Mouse (Mus musculus) gastrocnemius, postnatal 25 days (tissue): ENCODE results near the gene Rtf2. TPM values are rescaled to one million over a fixed set of nuclear protein-coding genes. Genes with fewer than 3 reads are reported as not detected.
A peak's percentile ranks its signal among the peaks of the same experiment; 100 is the strongest.

ENCODE experiments used
- DNase-seq: peaks from one replicate; pipeline ENCODE4 v3.0.0; 2022
- total RNA-seq, 2 experiments: library from RNA; stranded (reverse); gene quantifications; 1 replicate in 1 of 2; 2 replicates in 1 of 2; pipeline ENCODE4 v1.2.3; 2021

Gene Rtf2
- total RNA-seq, 2 experiments from 2014 or later: 28.4 to 29.4 TPM

- DNase-seq: no peak
These were observed 2.9 kb upstream of the Rtf2 start for GRCm38 (mm10) chr2:172437371-172437952.

GRCm38 (mm10) chr2:172440640-172441005, 267 bp downstream of the Rtf2 start:
- no peak for DNase-seq

- DNase-seq: no peak
These were observed 820 bp downstream of the Rtf2 start for GRCm38 (mm10) chr2:172441176-172441575.

GRCm38 (mm10) chr2:172445617-172446016, 5.3 kb downstream of the Rtf2 start:
- DNase-seq: no peak

- DNase-seq: no peak
These were observed 7.0 kb downstream of the Rtf2 start for GRCm38 (mm10) chr2:172447317-172447716.

GRCm38 (mm10) chr2:172448329-172448728, 8.0 kb downstream of the Rtf2 start:
- no peak for DNase-seq

GRCm38 (mm10) chr2:172450640-172451039, 10.3 kb downstream of the Rtf2 start:
- DNase-seq: no peak

- no peak for DNase-seq
These were observed 11.7 kb downstream of the Rtf2 start for GRCm38 (mm10) chr2:172452031-172452430.

GRCm38 (mm10) chr2:172452458-172452857, 12.1 kb downstream of the Rtf2 start:
- DNase-seq: no peak

GRCm38 (mm10) chr2:172458496-172458895, 18.1 kb downstream of the Rtf2 start, which contains the start of gene Gcnt7:
Gene Gcnt7 (minus strand): TSS chr2:172458596.
- no peak for DNase-seq

- no peak for DNase-seq
These were observed 20.3 kb downstream of the Rtf2 start for GRCm38 (mm10) chr2:172460647-172461046.

- no peak for DNase-seq
These were observed 22.5 kb downstream of the Rtf2 start for GRCm38 (mm10) chr2:172462813-172463212.

GRCm38 (mm10) chr2:172466427-172467132, 26.2 kb downstream of the Rtf2 start:
- DNase-seq: no peak

GRCm38 (mm10) chr2:172467206-172467605, 26.9 kb downstream of the Rtf2 start:
- DNase-seq: no peak

GRCm38 (mm10) chr2:172468346-172468819, 28.0 kb downstream of the Rtf2 start:
- DNase-seq: no peak

- DNase-seq: no peak
These were observed 32.0 kb downstream of the Rtf2 start, which contains the start of gene Fam209 for GRCm38 (mm10) chr2:172472318-172472717. Gene Fam209 (plus strand): TSS chr2:172472520.

- DNase-seq: no peak
These were observed 33.2 kb downstream of the Rtf2 start for GRCm38 (mm10) chr2:172473591-172473990.

- DNase-seq: no peak
These were observed 34.6 kb downstream of the Rtf2 start for GRCm38 (mm10) chr2:172474970-172475369.

GRCm38 (mm10) chr2:172476707-172477260, 36.4 kb downstream of the Rtf2 start:
- DNase-seq: peak; percentile 57

- no peak for DNase-seq
These were observed 37.0 kb downstream of the Rtf2 start for GRCm38 (mm10) chr2:172477350-172477749.

GRCm38 (mm10) chr2:172477860-172478259, 37.5 kb downstream of the Rtf2 start:
- DNase-seq: no peak

GRCm38 (mm10) chr2:172480296-172480695, 39.9 kb downstream of the Rtf2 start:
- no peak for DNase-seq

- DNase-seq: no peak
These were observed 41.5 kb downstream of the Rtf2 start for GRCm38 (mm10) chr2:172481654-172482385.
